Mouse (Mus musculus) embryonic facial prominence, embryonic 11.5 days (tissue): Measurements from ENCODE around the gene Sfta2. TPM values are rescaled to one million over a fixed set of nuclear protein-coding genes. Genes with fewer than 3 reads are reported as not detected.

Source experiments
- ATAC-seq: fragments of 200-750 bp; cut with Nextera tagmentation; replicated peaks from 2 replicates; pipeline ENCODE4 v1.8.0; 2017; ENCODE audit warnings: low read depth; ENCODE audit not compliant: insufficient number of reproducible peaks, low FRiP score, low TSS enrichment
- DNase-seq: peaks from one replicate; pipeline ENCODE4 v3.0.0-alpha.2; 2015; ENCODE audit warnings: low spot score
- H3K27ac ChIP-seq: fragments of 300-500 bp; sonication (generic); replicated peaks from 2 replicates; pipeline ENCODE4 v1.5.1; 2014; ENCODE audit warnings: mild to moderate bottlenecking, low read depth, low read length, control low read depth
- H3K27me3 ChIP-seq: fragments of 300-500 bp; sonication (generic); 2 replicates; pipeline ENCODE4 v1.6.1; 2014; ENCODE audit warnings: mild to moderate bottlenecking, low read length, moderate library complexity, mixed read lengths; ENCODE audit not compliant: control insufficient read depth, insufficient read depth
- H3K36me3 ChIP-seq: fragments of 300-500 bp; sonication (generic); replicated peaks from 2 replicates; pipeline ENCODE4 v1.6.1; 2014; ENCODE audit warnings: low read depth, mild to moderate bottlenecking, low read length, moderate library complexity, mixed read lengths; ENCODE audit not compliant: control insufficient read depth, insufficient read depth
- H3K4me1 ChIP-seq: fragments of 300-500 bp; sonication (generic); 2 replicates; pipeline ENCODE4 v1.6.1; 2014; ENCODE audit warnings: low read length, mixed read lengths; ENCODE audit not compliant: control insufficient read depth, insufficient read depth
- H3K4me2 ChIP-seq: fragments of 300-500 bp; sonication (generic); 2 replicates; pipeline ENCODE4 v1.6.1; 2014; ENCODE audit warnings: low read depth, mild to moderate bottlenecking, control low read depth, low read length, moderate library complexity
- H3K4me3 ChIP-seq: fragments of 300-500 bp; sonication (generic); 2 replicates; pipeline ENCODE4 v1.5.1; 2014; ENCODE audit warnings: low read depth, low read length, control low read depth
- H3K9ac ChIP-seq: fragments of 300-500 bp; sonication (generic); replicated peaks from 2 replicates; pipeline ENCODE4 v1.6.1; 2014; ENCODE audit warnings: mild to moderate bottlenecking, control low read depth, low read length
- H3K9me3 ChIP-seq: fragments of 300-500 bp; sonication (generic); replicated peaks from 2 replicates; pipeline ENCODE4 v1.6.1; 2016; ENCODE audit warnings: mild to moderate bottlenecking, low read length, inconsistent platforms, mixed read lengths; ENCODE audit not compliant: control insufficient read depth
- WGBS: fragments of 180-500 bp; shearing (Covaris S2); extraction: QIAGEN DNeasy Blood & Tissue Kit; methylation state at CpG from one replicate; pipeline ENCODE4 v1.1.7; 2014; 5-methylcytosine and 5-hydroxymethylcytosine counted together
- polyA plus RNA-seq: library from polyadenylated mRNA; unstranded; fragments of >200 nt; fragmentation: Nextera tagmentation; extraction: Ambion mirVana; gene quantifications from 2 replicates; pipeline ENCODE4 v1.2.1, GENCODE M21; 2014

The Sfta2 gene
- polyA plus RNA-seq, 1 experiment from 2014 or later, result not detected

DNA sequence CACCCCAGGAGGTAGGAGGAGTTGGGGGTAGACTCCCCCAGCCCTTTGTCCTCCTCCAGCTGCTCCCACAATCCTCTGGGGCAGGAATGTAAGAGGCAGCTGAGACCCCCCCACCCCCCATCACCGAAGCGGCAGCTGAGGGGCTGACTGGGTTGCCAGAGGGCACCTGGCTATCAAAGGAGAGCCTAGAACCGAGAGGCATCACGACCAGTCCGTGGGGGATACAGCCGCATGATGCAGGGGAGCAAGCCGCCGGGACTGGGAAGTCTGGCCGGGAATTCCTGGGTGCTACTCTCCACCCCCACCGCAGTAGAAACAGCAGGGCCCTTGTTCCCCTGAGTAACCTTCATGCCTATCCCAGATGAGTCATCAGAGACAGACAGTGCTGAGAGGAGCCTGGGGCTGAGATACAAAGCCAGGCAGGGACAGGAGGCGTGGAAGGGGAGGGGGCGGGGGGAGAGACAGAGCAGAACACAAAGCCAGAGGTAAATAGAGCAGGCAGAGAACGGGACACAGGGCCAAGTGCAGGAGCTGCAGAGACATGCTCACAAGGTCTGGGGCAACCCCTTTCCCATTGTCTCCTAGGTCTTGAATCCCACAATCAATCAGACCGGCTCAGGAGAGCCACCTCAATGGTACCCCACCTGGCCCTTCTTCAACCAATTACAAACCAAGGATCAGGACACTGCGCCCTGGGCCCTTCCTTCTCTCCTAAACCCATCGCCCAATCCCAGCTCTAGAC is 96.6 kb downstream of the Sfta2 start:
- no peaks in the 10 kb centered on the region for H3K9me3 ChIP-seq
- H3K4me1 ChIP-seq, result peaks cover 4% of the 10 kb centered on the region; the same call in 1 of the 2 replicates
- DNase-seq (peak; percentile 62), ATAC-seq (peak; percentile 62)
- H3K27ac ChIP-seq, result peak overlapping the region; percentile 78
- peak overlapping the region; percentile 61 for H3K9ac ChIP-seq
- peak overlapping the region; percentile 47 for H3K4me2 ChIP-seq
- peak overlapping the region; percentile 26 for H3K4me3 ChIP-seq
- peaks cover 8% of the 10 kb centered on the region for H3K27me3 ChIP-seq
- 3% methylated on average over 16 of the region's 16 CpGs for WGBS
- no peaks in the 10 kb centered on the region; the same call in 1 of the 2 replicates for H3K36me3 ChIP-seq

DNA sequence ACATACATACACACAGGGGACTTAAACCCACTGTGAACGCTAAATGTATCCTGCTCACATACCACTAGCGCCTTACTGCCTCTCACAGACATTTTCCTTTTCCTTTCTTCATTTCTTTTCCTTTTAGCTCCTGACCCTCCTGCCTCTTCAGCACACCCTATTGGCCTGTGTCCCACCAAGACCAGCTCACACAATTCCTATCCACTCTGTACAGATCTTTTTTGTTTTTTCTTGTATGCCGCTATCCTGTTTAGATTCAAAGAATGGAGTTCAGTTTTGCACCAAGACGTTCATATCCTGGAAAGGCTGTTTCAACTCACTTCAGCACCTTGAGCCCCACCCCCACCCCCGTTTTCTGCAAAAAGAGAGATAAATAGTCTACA is 97.1 kb downstream of the Sfta2 start:
- Histone ChIP-seq H3K4me3 (no peak overlapping the region; the same call in 1 of the 2 replicates), H3K36me3 (no peaks in the 10 kb centered on the region), H3K4me2 (peak overlapping the region; percentile 47), H3K9me3 (no peaks in the 10 kb centered on the region), H3K27me3 (peaks cover 8% of the 10 kb centered on the region), H3K9ac (peak overlapping the region; percentile 61), H3K4me1 (peaks cover 4% of the 10 kb centered on the region; the same call in 1 of the 2 replicates), H3K27ac (peak overlapping the region; percentile 78; the same call in 1 of the 2 replicates)
- ATAC-seq, result no peak
- no peak for DNase-seq
- 35% methylated on average over 5 of the region's 5 CpGs for WGBS

DNA sequence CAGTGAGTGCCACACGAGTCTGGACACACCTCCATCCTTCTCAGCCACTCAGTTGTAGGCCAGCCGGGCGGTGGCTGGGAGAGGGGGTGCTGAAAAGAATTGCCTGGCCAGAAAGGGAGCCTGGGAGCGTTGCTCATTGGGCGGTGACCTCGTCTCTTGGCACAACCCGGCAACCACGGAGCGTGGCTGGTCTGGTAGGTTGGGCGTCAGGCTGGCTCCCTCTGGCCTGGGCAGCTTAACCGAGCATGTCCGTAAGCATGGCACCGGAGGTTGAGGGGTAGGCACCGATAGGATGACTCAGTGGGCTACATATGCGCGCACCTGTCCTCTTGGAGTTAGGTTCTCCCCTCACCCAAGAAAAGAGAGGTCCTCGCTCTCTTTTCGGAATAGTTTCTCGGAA is 98.6 kb downstream of the Sfta2 start:
- Histone ChIP-seq H3K9ac (peak overlapping the region; percentile 81), H3K27me3 (peaks cover 11% of the 10 kb centered on the region), H3K4me2 (peak overlapping the region; percentile 94), H3K9me3 (no peaks in the 10 kb centered on the region), H3K27ac (peak overlapping the region; percentile 74), H3K36me3 (no peaks in the 10 kb centered on the region), H3K4me3 (peak overlapping the region; percentile 61), H3K4me1 (peaks cover 4% of the 10 kb centered on the region; the same call in 1 of the 2 replicates)
- peak; percentile 34 for DNase-seq
- ATAC-seq, result no peak
- 5% methylated on average over 18 of the region's 19 CpGs for WGBS

Other genes starting within 250 kb of the Sfta2 start
- 1.0 and 1.1 TPM in 2 replicates for gene H2-Q4, start 221.9 kb upstream of the Sfta2 start, polyA plus RNA-seq
- 0.74 and 1.0 TPM in 2 replicates for gene H2-Q6, start 176.7 kb upstream of the Sfta2 start, polyA plus RNA-seq
- 8.4 and 8.8 TPM in 2 replicates for gene H2-Q7, start 162.4 kb upstream of the Sfta2 start, polyA plus RNA-seq
- gene H2-Q10, start 131.5 kb upstream of the Sfta2 start, polyA plus RNA-seq, result 0.18 TPM in 2 replicates
- 0.15 TPM in 1 of 2 replicates, not detected in the other for gene Pou5f1, start 95.5 kb upstream of the Sfta2 start, polyA plus RNA-seq
- 59.0 and 62.2 TPM in 2 replicates for gene Tcf19, start 84.7 kb upstream of the Sfta2 start, polyA plus RNA-seq
- gene Cchcr1, start 84.4 kb upstream of the Sfta2 start, polyA plus RNA-seq, result 11.4 and 11.8 TPM in 2 replicates
- gene Psors1c2, start 68.3 kb upstream of the Sfta2 start, polyA plus RNA-seq, result 0.60 and 1.0 TPM in 2 replicates
- not detected in 2 replicates for gene Cdsn, start 49.4 kb upstream of the Sfta2 start, polyA plus RNA-seq
- not detected in 2 replicates for gene 2300002M23Rik, start 34.1 kb upstream of the Sfta2 start, polyA plus RNA-seq
- not detected in 2 replicates for gene Gm9573, start 25.1 kb downstream of the Sfta2 start, polyA plus RNA-seq
- gene Mucl3, start 42.1 kb downstream of the Sfta2 start, polyA plus RNA-seq, result 0.13 and 0.28 TPM in 2 replicates
- 9.1 and 10.4 TPM in 2 replicates for gene Vars2, start 66.0 kb downstream of the Sfta2 start, polyA plus RNA-seq
- 43.3 and 53.4 TPM in 2 replicates for gene Gtf2h4, start 72.2 kb downstream of the Sfta2 start, polyA plus RNA-seq
- gene Ddr1, start 103.1 kb downstream of the Sfta2 start, polyA plus RNA-seq, result 20.4 and 24.6 TPM in 2 replicates
- 2.7 and 3.4 TPM in 2 replicates for gene Ier3, start 220.1 kb downstream of the Sfta2 start, polyA plus RNA-seq
- gene Flot1, start 221.7 kb downstream of the Sfta2 start, polyA plus RNA-seq, result 46.7 and 53.8 TPM in 2 replicates
- gene Tubb5, start 236.8 kb downstream of the Sfta2 start, polyA plus RNA-seq, result 1,420 and 1,481 TPM in 2 replicates
- gene Mdc1, start 240.0 kb downstream of the Sfta2 start, polyA plus RNA-seq, result 22.2 and 23.4 TPM in 2 replicates